Mouse (Mus musculus): Measurements from ENCODE around the gene Bsnd. TPM values are rescaled to one million over a fixed set of nuclear protein-coding genes. Genes with fewer than 3 reads are reported as not detected.

Bsnd gene
- total and polyA plus RNA-seq, 3 experiments = 0.59 to 3.0 (median 1.8) TPM

- H3K4me2 ChIP-seq (ENCODE audit: insufficient read depth, low read depth, poor library complexity, severe bottlenecking) = no peak overlapping the region
- H3K27ac ChIP-seq (ENCODE audit: insufficient read depth, low read depth) = no peak overlapping the region
- H3K27me3 ChIP-seq (replicated peaks) = peaks cover 47% of the 10 kb centered on the region
- TF ChIP-seq PAX5 (IDR thresholded peaks at IDR 0.05; ENCODE audit: low read length) (no peak), GABPA (IDR thresholded peaks at IDR 0.05; ENCODE audit: insufficient replicate concordance, low read depth, low read length) (no peak), NELFE (IDR thresholded peaks at IDR 0.05; ENCODE audit: low read depth, low read length) (no peak), KAT2A (IDR thresholded peaks at IDR 0.05; ENCODE audit: insufficient replicate concordance, low read length) (no peak), EP300 (IDR thresholded peaks at IDR 0.05; ENCODE audit: low read length) (no peak), BHLHE40 (IDR thresholded peaks at IDR 0.05; ENCODE audit: low read depth, low read length) (no peak), E2F4 (IDR thresholded peaks at IDR 0.05; ENCODE audit: insufficient replicate concordance, low read depth, low read length) (no peak), TCF12 (IDR thresholded peaks at IDR 0.05; ENCODE audit: low read depth, low read length) (no peak)
- dilution Hi-C loops (cut with MboI; ENCODE audit: extremely low pct_ligation_motif_present, extremely low pct_unique_long_range_greater_than_20kb, low sequenced_read_pairs) = no loop called here
- H3K9ac ChIP-seq (ENCODE audit: insufficient read depth, low read depth) = no peak overlapping the region
- in situ Hi-C loops (cut with MboI; ENCODE audit: low pct_ligation_motif_present, low pct_unique_long_range_greater_than_20kb, low sequenced_read_pairs) = no loop called here
- peaks cover 0 to 9% of the 10 kb centered on the region in 2 experiments; a peak in 3 of 4 replicates for H3K4me1 ChIP-seq (ENCODE audit: control insufficient read depth in 1 of 2, insufficient read depth in 2 of 2)
- peaks cover 0 to 10% of the 10 kb centered on the region in 2 experiments for H3K36me3 ChIP-seq (replicated peaks in 1 of 2; ENCODE audit: control insufficient read depth in 1 of 2, insufficient read depth in 1 of 2, low read length in 1 of 2)
- H3K9me3 ChIP-seq (replicated peaks; ENCODE audit: low read length) = no peaks in the 10 kb centered on the region
- no peaks in the 10 kb centered on the region for H3K79me2 ChIP-seq (replicated peaks; ENCODE audit: control insufficient read depth, extremely low read depth, insufficient read depth, poor library complexity, severe bottlenecking)
- H3K4me3 ChIP-seq (replicated peaks in 1 of 3; ENCODE audit: low read depth in 2 of 3, low read length in 2 of 3, poor library complexity in 1 of 3) = no peak overlapping the region
- no peak for DNase-seq (ENCODE audit: extremely low read depth)
These were observed 11.5 kb downstream of the Bsnd start for GRCm38 (mm10) chr4:106480545-106480944.

GRCm38 (mm10) chr4:106474241-106474640 is 17.8 kb downstream of the Bsnd start:
- dilution Hi-C loops (cut with MboI; ENCODE audit: extremely low pct_ligation_motif_present, extremely low pct_unique_long_range_greater_than_20kb, low sequenced_read_pairs) = no loop called here
- DNase-seq (ENCODE audit: extremely low read depth) = peak; percentile 82
- H3K27ac ChIP-seq (ENCODE audit: insufficient read depth, low read depth) = no peak overlapping the region
- H3K36me3 ChIP-seq (replicated peaks in 1 of 2; ENCODE audit: control insufficient read depth in 1 of 2, insufficient read depth in 1 of 2, low read length in 1 of 2) = no peaks in the 10 kb centered on the region
- no peak overlapping the region for H3K9ac ChIP-seq (ENCODE audit: insufficient read depth, low read depth)
- H3K9me3 ChIP-seq (replicated peaks; ENCODE audit: low read length) = no peaks in the 10 kb centered on the region
- H3K27me3 ChIP-seq (replicated peaks) = peaks cover 40% of the 10 kb centered on the region
- peaks cover 0 to 10% of the 10 kb centered on the region in 2 experiments; a peak in 2 of 4 replicates for H3K4me1 ChIP-seq (ENCODE audit: control insufficient read depth in 1 of 2, insufficient read depth in 2 of 2)
- in situ Hi-C loops (cut with MboI; ENCODE audit: low pct_ligation_motif_present, low pct_unique_long_range_greater_than_20kb, low sequenced_read_pairs) = loop anchor here (5.0 kb wide), 1 partner anchor 58 kb away; no protein-coding TSS in a partner anchor
- no peaks in the 10 kb centered on the region for H3K79me2 ChIP-seq (replicated peaks; ENCODE audit: control insufficient read depth, extremely low read depth, insufficient read depth, poor library complexity, severe bottlenecking)
- no peak overlapping the region for H3K4me3 ChIP-seq (replicated peaks in 1 of 3; ENCODE audit: low read depth in 2 of 3, low read length in 2 of 3, poor library complexity in 1 of 3)
- no peak overlapping the region for H3K4me2 ChIP-seq (ENCODE audit: insufficient read depth, low read depth, poor library complexity, severe bottlenecking)
- peak; percentile 69 to 99 for TF ChIP-seq CTCF (conservative IDR thresholded peaks at IDR 0.05 in 1 of 2, IDR thresholded peaks at IDR 0.05 in 1 of 2; ENCODE audit: low read depth in 2 of 2, low read length in 2 of 2)
- no peak for TF ChIP-seq TBP (conservative IDR thresholded peaks at IDR 0.05; ENCODE audit: low read depth, low read length)
- TF ChIP-seq BHLHE40 (IDR thresholded peaks at IDR 0.05; ENCODE audit: low read depth, low read length) = no peak
- TF ChIP-seq JUND (conservative IDR thresholded peaks at IDR 0.05; ENCODE audit: low read depth, low read length) = no peak
- TF ChIP-seq POLR2AphosphoS2 (IDR thresholded peaks at IDR 0.05; ENCODE audit: low read depth, low read length) = no peak
- no peak for TF ChIP-seq EP300 (IDR thresholded peaks at IDR 0.05; ENCODE audit: low read length)
- TF ChIP-seq ELF1 (IDR thresholded peaks at IDR 0.05; ENCODE audit: low read depth, low read length) = 0 out of 2 replicates have a peak, but pooled peaks have one; percentile 17
- TF ChIP-seq CHD2 (IDR thresholded peaks at IDR 0.05; ENCODE audit: low read length) = no peak
- no peak for TF ChIP-seq ZNF384 (IDR thresholded peaks at IDR 0.05; ENCODE audit: low read depth, low read length)
- no peak for TF ChIP-seq SIN3A (IDR thresholded peaks at IDR 0.05; ENCODE audit: low read length)
- no peak for TF ChIP-seq USF2 (conservative IDR thresholded peaks at IDR 0.05; ENCODE audit: low read depth, low read length)
- no peak for TF ChIP-seq ZMIZ1 (IDR thresholded peaks at IDR 0.05; ENCODE audit: low read depth, low read length)
- TF ChIP-seq USF1 (IDR thresholded peaks at IDR 0.05; ENCODE audit: low read depth, low read length) = no peak
- 0 out of 2 replicates have a peak, but pooled peaks have one; percentile 10 for TF ChIP-seq TCF12 (IDR thresholded peaks at IDR 0.05; ENCODE audit: low read depth, low read length)
- no peak for TF ChIP-seq POLR2A (IDR thresholded peaks at IDR 0.05; ENCODE audit: low read depth, low read length)
- no peak for TF ChIP-seq ETS1 (conservative IDR thresholded peaks at IDR 0.05; ENCODE audit: low read depth, low read length)
- TF ChIP-seq RCOR1 (conservative IDR thresholded peaks at IDR 0.05; ENCODE audit: low read depth, low read length) = no peak
- no peak for TF ChIP-seq MAX (IDR thresholded peaks at IDR 0.05; ENCODE audit: low read length)
- TF ChIP-seq CHD1 (IDR thresholded peaks at IDR 0.05; ENCODE audit: low read depth, low read length) = no peak
- TF ChIP-seq ZC3H11A (IDR thresholded peaks at IDR 0.05; ENCODE audit: low read depth, low read length) = peak; percentile 67
- no peak for TF ChIP-seq PAX5 (IDR thresholded peaks at IDR 0.05; ENCODE audit: low read length)
- TF ChIP-seq MAFK (IDR thresholded peaks at IDR 0.05; ENCODE audit: insufficient replicate concordance, low read length) = no peak
- no peak for TF ChIP-seq NRF1 (IDR thresholded peaks at IDR 0.05; ENCODE audit: low read depth, low read length)
- TF ChIP-seq SMC3 (IDR thresholded peaks at IDR 0.05; ENCODE audit: low read depth, low read length) = peak; percentile 94
- TF ChIP-seq KAT2A (IDR thresholded peaks at IDR 0.05; ENCODE audit: insufficient replicate concordance, low read length) = no peak
- TF ChIP-seq ZKSCAN1 (IDR thresholded peaks at IDR 0.05; ENCODE audit: borderline replicate concordance, low read depth, low read length) = no peak
- no peak for TF ChIP-seq HCFC1 (IDR thresholded peaks at IDR 0.05; ENCODE audit: low read depth, low read length)
- TF ChIP-seq RAD21 (IDR thresholded peaks at IDR 0.05; ENCODE audit: low read depth, low read length) = peak; percentile 92
- TF ChIP-seq GABPA (IDR thresholded peaks at IDR 0.05; ENCODE audit: insufficient replicate concordance, low read depth, low read length) = no peak
- TF ChIP-seq MXI1 (IDR thresholded peaks at IDR 0.05; ENCODE audit: low read depth, low read length) = no peak
- TF ChIP-seq IRF4 (IDR thresholded peaks at IDR 0.05; ENCODE audit: low read depth, low read length) = peak; percentile 51; the same call in 1 of the 2 replicates
- no peak; the same call in 1 of the 2 replicates for TF ChIP-seq NELFE (IDR thresholded peaks at IDR 0.05; ENCODE audit: low read depth, low read length)

All from CH12.LX (cell line).